Mouse (Mus musculus) heart, postnatal 0 days (tissue): ENCODE results near the gene Ybx2.
A peak's percentile ranks its signal among the peaks of the same experiment; 100 is the strongest.

ENCODE experiments used
- CTCF ChIP-seq: IDR thresholded peaks from 2 replicates; pipeline ENCODE4 v1.5.1; 2016; ENCODE audit warnings: antibody characterized with exemption, control low read depth, low read depth
- EP300 ChIP-seq: IDR thresholded peaks from 2 replicates; pipeline ENCODE4 v1.6.1; 2016; ENCODE audit warnings: antibody characterized with exemption, low read depth

DNA sequence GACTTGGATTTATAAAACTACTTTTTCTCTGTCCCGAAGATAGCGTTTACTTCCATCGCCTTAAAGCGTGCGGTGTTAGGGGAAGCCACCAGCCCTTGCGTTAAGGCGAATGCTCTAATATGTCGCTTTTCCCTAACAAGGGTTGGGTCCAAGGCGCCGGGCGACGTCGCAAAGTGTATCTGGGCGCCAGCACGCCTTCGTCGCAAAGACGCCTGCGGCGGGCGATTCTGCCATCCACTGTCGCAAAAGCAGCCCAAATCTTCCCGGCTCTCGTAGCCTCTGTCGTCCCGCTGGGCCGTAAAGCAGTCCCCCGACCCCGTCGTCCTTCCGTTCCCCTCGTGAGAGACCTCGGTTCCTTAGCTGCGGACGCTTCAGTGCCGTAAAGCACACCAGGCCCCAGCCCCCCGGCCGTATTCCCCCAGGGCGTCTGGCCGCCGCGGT, 34.2 kb upstream of the Ybx2 start:
- TF ChIP-seq CTCF (no peak), EP300 (0 out of 2 replicates have a peak, but pooled peaks have one; percentile 38)
